Mouse (Mus musculus) ES-Bruce4 (cell line): ENCODE measurements around the gene Nol7.

Source experiments
- CTCF ChIP-seq: IDR thresholded peaks from one replicate; pipeline ENCODE4 v1.8.1; 2011; ENCODE audit warnings: low read depth, low read length
- EP300 ChIP-seq: IDR thresholded peaks from 2 replicates; pipeline ENCODE4 v1.6.1; 2011; ENCODE audit warnings: low read depth, low read length; ENCODE audit not compliant: insufficient read depth
- POLR2A ChIP-seq: IDR thresholded peaks from one replicate; pipeline ENCODE4 v1.8.1; 2011; ENCODE audit warnings: low read length; ENCODE audit not compliant: insufficient read depth

DNA sequence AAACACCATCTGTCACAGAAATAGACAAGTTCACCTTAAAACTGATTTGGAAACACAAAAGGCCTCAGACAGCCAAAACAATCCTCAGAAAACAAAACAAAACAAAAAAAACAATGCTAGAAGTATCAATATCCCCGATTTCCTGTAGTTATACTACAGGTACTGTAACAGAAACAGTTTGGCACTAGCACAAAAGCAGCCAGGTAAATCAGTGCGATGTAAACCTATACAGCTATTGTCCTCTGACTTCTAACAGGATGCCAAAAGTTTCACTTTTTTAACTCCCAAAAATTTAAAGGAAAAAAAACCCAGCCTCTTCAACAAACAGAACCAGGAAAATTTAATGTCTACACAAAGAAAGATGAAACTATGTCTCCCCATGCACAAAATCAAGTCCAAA is 54.0 kb downstream of the Nol7 start:
- TF ChIP-seq CTCF (no peak), POLR2A (no peak), EP300 (no peak)
